Mouse (Mus musculus): ENCODE measurements around the gene Fndc5. TPM values are rescaled to one million over a fixed set of nuclear protein-coding genes. Genes with fewer than 3 reads are reported as not detected.

Gene Fndc5
- polyA plus RNA-seq, 1 experiment, result 7.4 TPM

GRCm38 (mm10) chr4:129140808-129141207 is 4.0 kb downstream of the Fndc5 start:
- no peak for DNase-seq (ENCODE audit: low read depth)
- no peak for TF ChIP-seq POLR2A (IDR thresholded peaks at IDR 0.05; ENCODE audit: borderline replicate concordance, extremely low read depth, insufficient read depth, insufficient read length, poor library complexity, severe bottlenecking)
- TF ChIP-seq CTCF (IDR thresholded peaks at IDR 0.05; ENCODE audit: borderline replicate concordance, extremely low read depth, insufficient read depth, insufficient read length), result no peak

- no peak for TF ChIP-seq CTCF (IDR thresholded peaks at IDR 0.05; ENCODE audit: borderline replicate concordance, extremely low read depth, insufficient read depth, insufficient read length)
- TF ChIP-seq POLR2A (IDR thresholded peaks at IDR 0.05; ENCODE audit: borderline replicate concordance, extremely low read depth, insufficient read depth, insufficient read length, poor library complexity, severe bottlenecking), result no peak
- DNase-seq (ENCODE audit: low read depth), result peak; percentile 55
Measured at GRCm38 (mm10) chr4:129141560-129142438, 5.0 kb downstream of the Fndc5 start.

GRCm38 (mm10) chr4:129142439-129143045 is 5.7 kb downstream of the Fndc5 start:
- DNase-seq (ENCODE audit: low read depth), result no peak
- no peak for TF ChIP-seq POLR2A (IDR thresholded peaks at IDR 0.05; ENCODE audit: borderline replicate concordance, extremely low read depth, insufficient read depth, insufficient read length, poor library complexity, severe bottlenecking)
- no peak for TF ChIP-seq CTCF (IDR thresholded peaks at IDR 0.05; ENCODE audit: borderline replicate concordance, extremely low read depth, insufficient read depth, insufficient read length)

DNA sequence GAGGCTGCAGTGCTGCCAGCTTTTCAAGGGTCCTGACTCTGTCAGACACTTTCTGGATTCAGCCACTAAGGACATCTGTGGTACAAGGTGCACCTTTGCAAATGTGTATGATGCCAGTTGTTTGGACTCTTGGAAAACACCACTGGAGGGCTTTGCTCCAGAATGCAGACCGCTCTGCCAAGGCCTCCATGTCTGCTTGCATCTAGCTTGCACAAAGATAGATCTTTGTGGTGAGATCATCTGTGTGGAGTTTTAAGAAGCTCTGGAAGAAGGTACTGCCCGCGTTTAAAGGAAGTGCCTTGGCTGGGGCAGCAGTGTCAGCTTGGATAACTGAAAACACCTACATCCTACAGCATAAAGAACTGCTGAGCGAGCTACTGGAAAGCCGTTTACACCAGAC is 6.7 kb downstream of the Fndc5 start:
- DNase-seq (ENCODE audit: low read depth), result no peak
- TF ChIP-seq POLR2A (IDR thresholded peaks at IDR 0.05; ENCODE audit: borderline replicate concordance, extremely low read depth, insufficient read depth, insufficient read length, poor library complexity, severe bottlenecking) (no peak), CTCF (IDR thresholded peaks at IDR 0.05; ENCODE audit: borderline replicate concordance, extremely low read depth, insufficient read depth, insufficient read length) (no peak)

GRCm38 (mm10) chr4:129144401-129145367 is 7.9 kb downstream of the Fndc5 start:
- peak; percentile 89 for DNase-seq (ENCODE audit: low read depth)
- TF ChIP-seq POLR2A (IDR thresholded peaks at IDR 0.05; ENCODE audit: borderline replicate concordance, extremely low read depth, insufficient read depth, insufficient read length, poor library complexity, severe bottlenecking), result no peak
- TF ChIP-seq CTCF (IDR thresholded peaks at IDR 0.05; ENCODE audit: borderline replicate concordance, extremely low read depth, insufficient read depth, insufficient read length), result no peak

GRCm38 (mm10) chr4:129145411-129145810 is 8.6 kb downstream of the Fndc5 start:
- TF ChIP-seq CTCF (IDR thresholded peaks at IDR 0.05; ENCODE audit: borderline replicate concordance, extremely low read depth, insufficient read depth, insufficient read length), result no peak
- TF ChIP-seq POLR2A (IDR thresholded peaks at IDR 0.05; ENCODE audit: borderline replicate concordance, extremely low read depth, insufficient read depth, insufficient read length, poor library complexity, severe bottlenecking), result no peak
- DNase-seq (ENCODE audit: low read depth), result no peak

DNA sequence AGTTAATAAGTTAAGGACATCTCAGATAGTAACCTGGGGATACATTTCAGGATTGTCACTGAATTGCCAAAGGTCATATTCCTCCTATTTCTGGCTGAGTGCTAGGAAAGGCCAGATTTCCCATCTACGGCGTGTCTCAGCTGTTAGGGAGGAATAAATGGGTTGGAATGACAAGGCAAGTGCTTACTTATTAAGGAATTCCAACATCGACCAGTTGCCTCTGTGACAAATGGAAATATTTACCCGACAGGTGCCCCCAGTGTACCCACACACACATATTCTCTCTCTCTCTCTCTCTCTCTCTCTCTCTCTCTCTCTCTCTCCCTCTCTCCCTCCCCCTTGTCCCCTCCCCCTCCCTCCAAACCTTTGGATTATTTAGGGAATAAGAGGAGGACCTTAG is 9.1 kb downstream of the Fndc5 start:
- DNase-seq (ENCODE audit: low read depth), result no peak
- TF ChIP-seq CTCF (IDR thresholded peaks at IDR 0.05; ENCODE audit: borderline replicate concordance, extremely low read depth, insufficient read depth, insufficient read length), result no peak
- no peak for TF ChIP-seq POLR2A (IDR thresholded peaks at IDR 0.05; ENCODE audit: borderline replicate concordance, extremely low read depth, insufficient read depth, insufficient read length, poor library complexity, severe bottlenecking)

- TF ChIP-seq CTCF (IDR thresholded peaks at IDR 0.05; ENCODE audit: borderline replicate concordance, extremely low read depth, insufficient read depth, insufficient read length) (no peak), POLR2A (IDR thresholded peaks at IDR 0.05; ENCODE audit: borderline replicate concordance, extremely low read depth, insufficient read depth, insufficient read length, poor library complexity, severe bottlenecking) (no peak)
- no peak for DNase-seq (ENCODE audit: low read depth)
Measured at GRCm38 (mm10) chr4:129146392-129146791, 9.6 kb downstream of the Fndc5 start.

GRCm38 (mm10) chr4:129147552-129148103 is 10.8 kb downstream of the Fndc5 start:
- no peak for DNase-seq (ENCODE audit: low read depth)
- TF ChIP-seq POLR2A (IDR thresholded peaks at IDR 0.05; ENCODE audit: borderline replicate concordance, extremely low read depth, insufficient read depth, insufficient read length, poor library complexity, severe bottlenecking) (no peak), CTCF (IDR thresholded peaks at IDR 0.05; ENCODE audit: borderline replicate concordance, extremely low read depth, insufficient read depth, insufficient read length) (no peak)

DNA sequence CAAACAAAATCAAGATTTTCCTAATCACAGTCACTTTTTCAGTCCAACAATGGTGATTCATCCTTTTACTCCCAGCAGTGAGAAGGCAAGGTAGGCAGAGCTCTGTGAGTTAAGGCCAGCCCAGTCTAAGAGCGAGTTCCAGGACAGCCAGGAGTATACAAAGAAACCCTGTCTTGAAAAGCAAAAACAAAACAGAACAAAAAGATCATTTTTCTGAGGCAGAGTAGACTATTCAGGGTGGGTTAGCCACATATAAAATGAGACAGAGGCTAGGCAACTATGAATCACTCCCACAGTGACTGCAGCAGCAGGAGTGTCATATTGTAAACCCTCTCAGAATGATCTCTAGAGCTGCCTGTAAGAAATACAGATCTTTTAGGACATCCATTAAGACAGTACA is 12.5 kb downstream of the Fndc5 start:
- TF ChIP-seq POLR2A (IDR thresholded peaks at IDR 0.05; ENCODE audit: borderline replicate concordance, extremely low read depth, insufficient read depth, insufficient read length, poor library complexity, severe bottlenecking), result no peak
- no peak for TF ChIP-seq CTCF (IDR thresholded peaks at IDR 0.05; ENCODE audit: borderline replicate concordance, extremely low read depth, insufficient read depth, insufficient read length)
- no peak for DNase-seq (ENCODE audit: low read depth)
